Mouse (Mus musculus): ENCODE measurements around the gene Rasl10b. TPM values are rescaled to one million over a fixed set of nuclear protein-coding genes. Genes with fewer than 3 reads are reported as not detected.

Rasl10b gene
- 74.3 and 88.9 TPM in 2 replicates for polyA plus RNA-seq (2012; rRNA removed)

DNA sequence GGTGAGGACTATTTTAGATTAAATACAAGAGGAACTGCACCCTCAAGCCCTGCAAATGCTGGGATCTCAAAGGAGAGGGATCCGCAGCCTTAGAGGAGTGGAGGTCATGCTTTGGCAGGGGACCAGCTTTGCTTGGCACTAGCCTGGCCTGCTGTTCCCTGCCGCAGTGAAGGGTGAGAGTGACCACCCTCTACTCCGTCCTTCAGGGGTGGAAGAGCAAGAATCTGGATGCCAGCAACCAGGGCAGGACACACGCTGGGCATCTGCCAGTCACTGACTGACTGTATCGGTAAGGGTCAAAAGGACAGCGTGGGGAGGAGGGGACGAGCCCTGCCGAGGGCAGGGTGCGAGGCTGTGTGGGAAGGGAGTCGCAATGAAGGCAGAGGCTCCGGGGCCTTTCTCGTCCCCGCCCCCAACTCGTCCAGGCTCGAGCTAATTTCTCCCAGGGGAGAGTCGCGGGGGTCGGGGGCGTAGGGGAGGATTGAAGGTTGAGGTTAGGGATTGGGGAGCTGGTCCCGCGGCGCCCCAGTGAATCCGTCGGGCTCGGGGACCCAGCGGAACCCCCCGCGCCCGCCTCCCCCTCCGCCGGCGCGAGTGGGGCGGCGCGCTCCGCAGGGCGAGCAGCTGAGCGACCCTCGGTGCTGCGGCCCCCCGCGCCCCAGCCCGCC, at the start of gene Rasl10b:
Gene Rasl10b, plus strand, starts transcription at position 51 of the 668 bp plus-strand sequence.
- DNase-seq (ENCODE audit: low read depth), result peak; percentile 64
- TF ChIP-seq CTCF (IDR thresholded peaks at IDR 0.05; ENCODE audit: borderline replicate concordance, extremely low read depth, insufficient read depth, insufficient read length) (no peak), POLR2A (IDR thresholded peaks at IDR 0.05; ENCODE audit: borderline replicate concordance, extremely low read depth, insufficient read depth, insufficient read length, poor library complexity, severe bottlenecking) (peak; percentile 22; the same call in 1 of the 2 replicates)

- TF ChIP-seq CTCF (IDR thresholded peaks at IDR 0.05; ENCODE audit: borderline replicate concordance, extremely low read depth, insufficient read depth, insufficient read length) (no peak), POLR2A (IDR thresholded peaks at IDR 0.05; ENCODE audit: borderline replicate concordance, extremely low read depth, insufficient read depth, insufficient read length, poor library complexity, severe bottlenecking) (no peak)
- no peak for DNase-seq (ENCODE audit: low read depth)
Measured at GRCm38 (mm10) chr11:83364656-83365055, 44.3 kb upstream of the Rasl10b start.

DNA sequence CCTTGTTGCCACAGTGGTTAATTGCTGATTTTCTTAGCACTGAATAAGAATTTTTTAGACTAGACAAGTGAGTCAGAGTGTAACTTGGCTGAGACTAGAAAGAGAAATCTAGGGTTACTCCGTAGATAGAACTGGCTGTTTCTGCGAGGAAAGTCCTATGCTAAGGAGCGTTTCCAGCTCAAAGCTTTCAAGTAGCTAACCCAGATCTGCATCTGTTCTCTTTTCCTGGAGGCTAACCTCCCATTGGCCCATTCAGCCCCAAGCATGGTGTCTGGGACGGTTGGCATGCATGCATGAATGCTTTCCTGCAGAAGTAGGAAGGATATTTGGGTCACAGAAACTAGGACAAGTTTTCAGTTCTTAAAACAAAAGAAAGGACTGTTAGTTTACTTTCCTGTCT, 37.7 kb upstream of the Rasl10b start:
- peak; percentile 12 for DNase-seq (ENCODE audit: low read depth)
- TF ChIP-seq POLR2A (IDR thresholded peaks at IDR 0.05; ENCODE audit: borderline replicate concordance, extremely low read depth, insufficient read depth, insufficient read length, poor library complexity, severe bottlenecking), result no peak
- TF ChIP-seq CTCF (IDR thresholded peaks at IDR 0.05; ENCODE audit: borderline replicate concordance, extremely low read depth, insufficient read depth, insufficient read length), result no peak

GRCm38 (mm10) chr11:83379745-83380341, 29.1 kb upstream of the Rasl10b start:
- TF ChIP-seq POLR2A (IDR thresholded peaks at IDR 0.05; ENCODE audit: borderline replicate concordance, extremely low read depth, insufficient read depth, insufficient read length, poor library complexity, severe bottlenecking) (no peak), CTCF (IDR thresholded peaks at IDR 0.05; ENCODE audit: borderline replicate concordance, extremely low read depth, insufficient read depth, insufficient read length) (no peak)
- DNase-seq (ENCODE audit: low read depth), result no peak

DNA sequence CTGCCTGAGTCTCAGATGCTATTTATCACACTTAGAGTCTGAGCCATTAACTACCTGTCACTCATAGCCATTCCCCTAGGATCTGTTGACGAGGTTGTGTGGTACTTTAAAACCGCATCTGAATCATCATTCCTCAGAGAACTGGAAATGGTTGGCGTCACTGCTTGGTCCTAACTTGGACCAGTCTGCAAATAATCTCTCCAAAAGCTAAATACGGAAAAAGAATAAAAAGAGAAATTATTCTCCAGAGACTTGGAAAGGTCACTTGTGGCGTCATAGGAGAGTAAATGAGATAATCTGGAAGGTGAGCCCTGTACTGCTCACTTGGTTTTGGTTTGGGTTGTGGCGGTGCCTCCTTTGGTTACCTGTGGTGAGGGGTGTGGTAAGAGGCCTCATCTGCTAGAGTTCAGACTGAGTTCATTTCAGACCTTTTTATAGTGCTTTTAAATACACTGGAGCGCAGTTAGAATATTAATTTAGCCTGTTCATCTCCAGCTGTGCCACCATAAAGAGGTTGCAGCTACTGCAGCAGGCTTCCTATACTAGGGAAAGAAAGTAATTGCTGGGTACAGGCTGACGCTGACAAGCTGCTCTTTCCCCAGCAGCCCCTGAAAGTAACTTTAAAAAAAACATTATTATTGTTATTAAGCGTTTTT, 25.9 kb upstream of the Rasl10b start:
- peak; percentile 67 for DNase-seq (ENCODE audit: low read depth)
- TF ChIP-seq POLR2A (IDR thresholded peaks at IDR 0.05; ENCODE audit: borderline replicate concordance, extremely low read depth, insufficient read depth, insufficient read length, poor library complexity, severe bottlenecking) (no peak), CTCF (IDR thresholded peaks at IDR 0.05; ENCODE audit: borderline replicate concordance, extremely low read depth, insufficient read depth, insufficient read length) (no peak)

- TF ChIP-seq CTCF (IDR thresholded peaks at IDR 0.05; ENCODE audit: borderline replicate concordance, extremely low read depth, insufficient read depth, insufficient read length), result no peak
- no peak for TF ChIP-seq POLR2A (IDR thresholded peaks at IDR 0.05; ENCODE audit: borderline replicate concordance, extremely low read depth, insufficient read depth, insufficient read length, poor library complexity, severe bottlenecking)
- no peak for DNase-seq (ENCODE audit: low read depth)
Measured at GRCm38 (mm10) chr11:83383532-83383887, 25.4 kb upstream of the Rasl10b start.

DNA sequence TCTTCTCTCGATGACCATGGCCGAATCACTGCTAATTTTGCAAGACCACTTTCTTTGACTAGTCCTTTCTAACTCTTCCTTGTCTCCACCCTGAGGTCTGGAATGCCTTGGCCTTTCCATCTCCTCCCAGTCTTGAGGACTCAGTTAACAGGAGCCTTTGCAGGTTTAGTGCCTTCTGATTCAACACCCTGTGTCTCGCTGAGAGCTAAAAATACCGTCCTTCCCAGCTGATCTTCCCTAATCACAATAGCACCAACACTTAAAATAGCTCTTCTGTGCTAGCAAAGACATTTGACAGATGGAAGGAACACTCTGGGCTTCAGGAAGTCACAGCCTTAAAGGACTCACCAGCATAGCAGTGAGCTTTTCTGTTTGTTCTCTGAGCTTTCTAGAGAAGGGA, 15.9 kb upstream of the Rasl10b start:
- TF ChIP-seq POLR2A (IDR thresholded peaks at IDR 0.05; ENCODE audit: borderline replicate concordance, extremely low read depth, insufficient read depth, insufficient read length, poor library complexity, severe bottlenecking), result no peak
- no peak for TF ChIP-seq CTCF (IDR thresholded peaks at IDR 0.05; ENCODE audit: borderline replicate concordance, extremely low read depth, insufficient read depth, insufficient read length)
- no peak for DNase-seq (ENCODE audit: low read depth)

GRCm38 (mm10) chr11:83394802-83395439, 14.0 kb upstream of the Rasl10b start:
- peak; percentile 90 for DNase-seq (ENCODE audit: low read depth)
- no peak for TF ChIP-seq POLR2A (IDR thresholded peaks at IDR 0.05; ENCODE audit: borderline replicate concordance, extremely low read depth, insufficient read depth, insufficient read length, poor library complexity, severe bottlenecking)
- no peak for TF ChIP-seq CTCF (IDR thresholded peaks at IDR 0.05; ENCODE audit: borderline replicate concordance, extremely low read depth, insufficient read depth, insufficient read length)

- TF ChIP-seq POLR2A (IDR thresholded peaks at IDR 0.05; ENCODE audit: borderline replicate concordance, extremely low read depth, insufficient read depth, insufficient read length, poor library complexity, severe bottlenecking), result no peak
- DNase-seq (ENCODE audit: low read depth), result no peak
Measured at GRCm38 (mm10) chr11:83397626-83398025, 11.3 kb upstream of the Rasl10b start.

DNA sequence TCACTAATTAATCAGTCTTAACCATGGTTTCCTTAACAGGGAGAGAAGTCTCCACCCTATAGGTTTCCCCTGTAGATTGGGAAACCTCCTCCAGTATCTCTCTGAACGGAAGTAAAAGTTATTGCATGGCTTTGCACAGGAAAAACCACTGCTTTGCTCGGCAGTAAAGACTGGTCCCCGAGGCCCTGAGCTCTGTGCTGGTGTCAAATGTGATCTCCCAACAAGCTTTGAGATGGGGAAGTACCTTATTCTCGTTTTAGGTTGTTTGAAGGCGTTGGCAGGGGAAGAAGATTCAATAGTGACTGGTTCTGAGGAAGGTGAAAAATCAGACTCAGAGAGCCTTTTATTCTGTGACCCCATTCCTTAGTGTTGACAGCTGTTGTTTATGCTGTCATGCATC, 10.2 kb upstream of the Rasl10b start:
- no peak for TF ChIP-seq CTCF (IDR thresholded peaks at IDR 0.05; ENCODE audit: borderline replicate concordance, extremely low read depth, insufficient read depth, insufficient read length)
- no peak for TF ChIP-seq POLR2A (IDR thresholded peaks at IDR 0.05; ENCODE audit: borderline replicate concordance, extremely low read depth, insufficient read depth, insufficient read length, poor library complexity, severe bottlenecking)
- no peak for DNase-seq (ENCODE audit: low read depth)

- no peak for DNase-seq (ENCODE audit: low read depth)
- no peak for TF ChIP-seq CTCF (IDR thresholded peaks at IDR 0.05; ENCODE audit: borderline replicate concordance, extremely low read depth, insufficient read depth, insufficient read length)
- no peak for TF ChIP-seq POLR2A (IDR thresholded peaks at IDR 0.05; ENCODE audit: borderline replicate concordance, extremely low read depth, insufficient read depth, insufficient read length, poor library complexity, severe bottlenecking)
Measured at GRCm38 (mm10) chr11:83403787-83404186, 5.2 kb upstream of the Rasl10b start.

Data from brain, embryonic 14.5 days (tissue).